Mouse (Mus musculus): ENCODE measurements at regions not wholly inside any gene's neighbourhood (a gene's known extent, or its start where the extent isn't known, plus 50 kb on each side); places are given as distances from the start of the nearest gene placed in this dataset.

- no peak for TF ChIP-seq EP300 (IDR thresholded peaks at IDR 0.05; ENCODE audit: low read depth)
- TF ChIP-seq CTCF (IDR thresholded peaks at IDR 0.05; ENCODE audit: low read depth), result no peak
Observed at GRCm38 (mm10) chr2:108045997-108046396, 755.6 kb downstream of the Kcna4 start.

Data from heart, postnatal 0 days (tissue).